Mouse (Mus musculus): ENCODE results near the gene Oas1a.

- TF ChIP-seq POLR2A (IDR thresholded peaks at IDR 0.05; ENCODE audit: borderline replicate concordance, insufficient read depth, low read length) (no peak), CTCF (IDR thresholded peaks at IDR 0.05; ENCODE audit: borderline replicate concordance, insufficient read depth, low read depth, low read length) (no peak)
Observed at GRCm38 (mm10) chr5:120920296-120920695, 13.0 kb upstream of the Oas1a start.
